9 mouse cellular contexts compared by ENCODE assay signal in genomic region chr2:167061381-167062034, GRCm38 (mm10). TPM values are rescaled to one million over a fixed set of nuclear protein-coding genes. Genes with fewer than 3 reads are reported as not detected.
A peak's percentile ranks its signal among the peaks of the same experiment; 100 is the strongest.
DNase-seq lines count a peak whose midpoint lies in the region; ATAC-seq and TF ChIP-seq lines count a peak whose summit lies in the region.
"Had no signal": no experiment of that assay in that cellular context is flagged by ENCODE, and none has a peak within 500 bp of the region (broad histone marks: within the 10 kb centered on the region; RNA-seq: fewer than 3 reads in every experiment).

No protein-coding gene starts in this region.

- peaks cover 2 to 36% of the 10 kb centered on the region in 2 experiments; a peak in 2 of 4 replicates for H3K4me1 ChIP-seq in CH12.LX (ENCODE audit: control insufficient read depth in 1 of 2, insufficient read depth in 2 of 2)
- H3K4me1 ChIP-seq in forebrain, embryonic 15.5 days, result peaks cover 31% of the 10 kb centered on the region
- H3K4me1 ChIP-seq in liver, embryonic 12.5 days, result peaks cover 54% of the 10 kb centered on the region

- no peak for TF ChIP-seq RAD21 in CH12.LX (IDR thresholded peaks at IDR 0.05; ENCODE audit: low read depth, low read length)

- intact Hi-C loops in gastrocnemius, adult 2 months (cut with DNase I), result loop anchor here (5.0 to 10.0 kb wide), 3 partner anchors 44 to 573 kb away; partner anchors contain the start of genes Ddx27, Slc9a8 and Ube2v1

- H3K36me3 ChIP-seq in CH12.LX (replicated peaks in 1 of 2; ENCODE audit: control insufficient read depth in 1 of 2, insufficient read depth in 1 of 2, low read length in 1 of 2), result peaks cover 28 to 49% of the 10 kb centered on the region in 2 experiments
- peaks cover 40% of the 10 kb centered on the region for H3K36me3 ChIP-seq in forebrain, embryonic 15.5 days
- H3K36me3 ChIP-seq in liver, embryonic 12.5 days, result peaks cover 64% of the 10 kb centered on the region

- dilution Hi-C loops in CH12.LX (cut with MboI; ENCODE audit: extremely low pct_ligation_motif_present, extremely low pct_unique_long_range_greater_than_20kb, low sequenced_read_pairs), result no loop called here

- no peaks in the 10 kb centered on the region for H3K9me3 ChIP-seq in CH12.LX (replicated peaks; ENCODE audit: low read length)
- no peaks in the 10 kb centered on the region for H3K9me3 ChIP-seq in forebrain, embryonic 15.5 days
- H3K9me3 ChIP-seq in liver, embryonic 12.5 days (replicated peaks), result no peaks in the 10 kb centered on the region

- peaks cover 29% of the 10 kb centered on the region for H3K79me2 ChIP-seq in CH12.LX (replicated peaks; ENCODE audit: control insufficient read depth, extremely low read depth, insufficient read depth, poor library complexity, severe bottlenecking)

- H3K27ac ChIP-seq in gastrocnemius, adult 2 months, result peak overlapping the region; percentile 96
- H3K27ac ChIP-seq in CH12.LX (ENCODE audit: insufficient read depth, low read depth), result peak overlapping the region; percentile 1; the same call in 1 of the 2 replicates
- H3K27ac ChIP-seq in forebrain, embryonic 15.5 days (replicated peaks), result no peak overlapping the region
- H3K27ac ChIP-seq in liver, embryonic 12.5 days, result peak overlapping the region; percentile 95

- H3K4me3 ChIP-seq in gastrocnemius, adult 2 months, result peak overlapping the region; percentile 91
- H3K4me3 ChIP-seq in CH12.LX (replicated peaks in 1 of 3; ENCODE audit: low read depth in 2 of 3, low read length in 2 of 3, poor library complexity in 1 of 3), result peak overlapping the region; percentile 82 to 91 (median 86)
- H3K4me3 ChIP-seq in forebrain, embryonic 15.5 days, result peak overlapping the region; percentile 90
- peak overlapping the region; percentile 84 for H3K4me3 ChIP-seq in liver, embryonic 12.5 days

- TF ChIP-seq CTCF in gastrocnemius, adult 2 months (IDR thresholded peaks at IDR 0.05), result no peak
- no peak for TF ChIP-seq CTCF in CH12.LX (conservative IDR thresholded peaks at IDR 0.05 in 1 of 2, IDR thresholded peaks at IDR 0.05 in 1 of 2; ENCODE audit: low read depth in 2 of 2, low read length in 2 of 2)

- 21% methylated on average over 11 of the region's 11 CpGs for WGBS in forebrain, embryonic 15.5 days
- 10% methylated on average over 11 of the region's 11 CpGs for WGBS in liver, embryonic 12.5 days (ENCODE audit: insufficient replicate concordance)

- ATAC-seq in forebrain, embryonic 15.5 days (replicated peaks), result 0 out of 2 replicates have a peak, but pooled peaks have one; percentile 5
- ATAC-seq in liver, embryonic 12.5 days, result no peak

- H3K4me2 ChIP-seq in CH12.LX (ENCODE audit: insufficient read depth, low read depth, poor library complexity, severe bottlenecking), result peak overlapping the region; percentile 97
- H3K4me2 ChIP-seq in forebrain, embryonic 15.5 days (replicated peaks), result peak overlapping the region; percentile 72
- H3K4me2 ChIP-seq in liver, embryonic 12.5 days, result peak overlapping the region; percentile 89

- H3K27me3 ChIP-seq in CH12.LX (replicated peaks), result no peaks in the 10 kb centered on the region
- H3K27me3 ChIP-seq in forebrain, embryonic 15.5 days, result no peaks in the 10 kb centered on the region
- no peaks in the 10 kb centered on the region for H3K27me3 ChIP-seq in liver, embryonic 12.5 days (replicated peaks)
- H3K27me3 ChIP-seq: Patski had no signal

- TF ChIP-seq POLR2A in CH12.LX (IDR thresholded peaks at IDR 0.05; ENCODE audit: low read depth, low read length), result no peak

- no peak for TF ChIP-seq EP300 in CH12.LX (IDR thresholded peaks at IDR 0.05; ENCODE audit: low read length)

- peak overlapping the region; percentile 66 for H3K9ac ChIP-seq in CH12.LX (ENCODE audit: insufficient read depth, low read depth)
- H3K9ac ChIP-seq in forebrain, embryonic 15.5 days (replicated peaks), result peak overlapping the region; percentile 96
- H3K9ac ChIP-seq in liver, embryonic 12.5 days, result peak overlapping the region; percentile 94

- no peak for DNase-seq in gastrocnemius, adult 2 months
- DNase-seq in gastrocnemius, postnatal 10 days, result no peak
- no peak for DNase-seq in CH12.LX (ENCODE audit: extremely low read depth)
- peak; percentile 31 for DNase-seq in thymus, postnatal 14 days
- no peak for DNase-seq in B cell, adult 2 months
- no peak for DNase-seq in left cerebral cortex, adult 9 months (ENCODE audit: low spot score in 2 of 2)

- in situ Hi-C loops in CH12.LX (cut with MboI; ENCODE audit: low pct_ligation_motif_present, low pct_unique_long_range_greater_than_20kb, low sequenced_read_pairs), result loop anchor here (10.0 kb wide), 2 partner anchors 363 to 423 kb away; partner anchors contain the start of gene Slc9a8

TF ChIP-seq in CH12.LX, 34 proteins besides CTCF, POLR2A, EP300 and RAD21:
- TF ChIP-seq MEF2A (IDR thresholded peaks at IDR 0.05; ENCODE audit: borderline replicate concordance, low read depth, low read length) (peak; percentile 6; the same call in 1 of the 2 replicates), ELF1 (IDR thresholded peaks at IDR 0.05; ENCODE audit: low read depth, low read length) (no peak), JUN (IDR thresholded peaks at IDR 0.05; ENCODE audit: insufficient read depth, low read depth, low read length) (no peak), UBTF (IDR thresholded peaks at IDR 0.05; ENCODE audit: low read depth, low read length) (0 out of 2 replicates have a peak, but pooled peaks have one; percentile 43), MAFK (IDR thresholded peaks at IDR 0.05; ENCODE audit: insufficient replicate concordance, low read length) (no peak), SIN3A (IDR thresholded peaks at IDR 0.05; ENCODE audit: low read length) (0 out of 2 replicates have a peak, but pooled peaks have one; percentile 1)
TF ChIP-seq in CH12.LX: peak in this region for 3.

RNA-seq across cellular contexts. Expression of gene Znfx1, which starts 1.3 kb away (rescaled TPM):
- 10 to 100 TPM; 25.2 to 25.8 TPM for total RNA-seq in gastrocnemius, adult 2 months (2021)
- 10 to 100 TPM; 13.5 to 16.2 TPM for total RNA-seq in gastrocnemius, postnatal 10 days (2021)
- total RNA-seq in CH12.LX (2012; rRNA removed) (8.1 and 9.0 TPM in 2 replicates), CH12.LX (2014; rRNA removed) (4.1 and 5.1 TPM in 2 replicates)
- 7.7 and 9.0 TPM in 2 replicates for polyA plus RNA-seq in CH12.LX (2012; ENCODE audit: insufficient read length, low read depth)
- polyA plus RNA-seq in forebrain, embryonic 15.5 days (2015; fragmentation: Nextera tagmentation; extraction: Ambion mirVana), result 7.2 and 7.3 TPM in 2 replicates
- polyA plus RNA-seq in liver, embryonic 12.5 days (2016; fragmentation: Nextera tagmentation; extraction: Ambion mirVana), result 13.7 and 13.8 TPM in 2 replicates

RNA-seq across cellular contexts. Expression of gene Ddx27, which starts 46.5 kb away (rescaled TPM):
- 10 to 100 TPM in 1 of 2 experiments, 1 to 10 TPM in 1; 9.3 to 10.1 TPM for total RNA-seq in gastrocnemius, adult 2 months (2021)
- total RNA-seq in gastrocnemius, postnatal 10 days (2021), result 10 to 100 TPM; 11.9 to 16.9 TPM
- total RNA-seq in CH12.LX (2012; rRNA removed) (157 and 186 TPM in 2 replicates), CH12.LX (2014; rRNA removed) (137 and 139 TPM in 2 replicates)
- polyA plus RNA-seq in CH12.LX (2012; ENCODE audit: insufficient read length, low read depth), result 224 and 228 TPM in 2 replicates
- polyA plus RNA-seq in forebrain, embryonic 15.5 days (2015; fragmentation: Nextera tagmentation; extraction: Ambion mirVana), result 41.3 and 42.8 TPM in 2 replicates
- polyA plus RNA-seq in liver, embryonic 12.5 days (2016; fragmentation: Nextera tagmentation; extraction: Ambion mirVana), result 78.8 and 79.3 TPM in 2 replicates

Comparison
In these comparisons a context has a peak if more than half of its experiments do, and no peak if none do; other contexts are left out.
1. RNA of gene Ddx27, which starts 46.5 kb away (total RNA-seq): 137 to 186 TPM in CH12.LX; 11.9 to 16.9 TPM in gastrocnemius, postnatal 10 days and 9.3 to 10.1 TPM in gastrocnemius, adult 2 months; every median in the first group is over 4 times any median in the second.
2. Peak in every context shown above with its lines, with median percentiles within 50 percentile points of each other: H3K4me3 ChIP-seq, H3K4me2 ChIP-seq and H3K9ac ChIP-seq.